Mouse (Mus musculus) E14TG2a.4 (cell line): Measurements from ENCODE around the gene Rbpj.

Experiments used
- CTCF ChIP-seq: conservative IDR thresholded peaks from 2 replicates; pipeline ENCODE4 v1.5.1; 2014; ENCODE audit warnings: low read length
- POU5F1 ChIP-seq: IDR thresholded peaks from 2 replicates; pipeline ENCODE4 v1.6.1; 2014; ENCODE audit warnings: low read length, borderline replicate concordance

- TF ChIP-seq CTCF (no peak), POU5F1 (no peak)
Measured at GRCm38 (mm10) chr5:53479161-53479560, 13.2 kb downstream of the Rbpj start.
